Mouse (Mus musculus): Measurements from ENCODE around the gene Cldn17.

Cldn17 gene

DNA sequence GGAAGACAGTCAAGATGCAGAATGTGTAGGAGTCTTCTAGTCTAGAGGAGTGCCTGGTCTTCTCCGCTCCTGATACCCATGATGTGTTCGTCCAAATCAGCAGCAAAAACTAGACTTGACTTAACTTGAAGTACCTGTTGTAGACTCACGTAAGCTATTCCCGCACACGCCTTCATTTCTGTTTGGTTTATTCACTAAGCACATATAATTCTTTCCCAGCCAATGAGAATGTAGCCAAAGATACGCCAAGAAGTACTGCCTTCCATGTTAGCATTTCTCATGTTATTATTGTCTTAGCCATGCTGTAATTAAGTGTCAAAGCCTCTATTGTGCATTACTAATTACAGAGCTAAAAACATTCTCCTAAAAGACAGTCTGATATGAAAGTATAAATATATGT, at the start of gene Cldn17:
Gene Cldn17 (minus strand): TSS at position 101 of the 400 bp plus-strand sequence.
- no peak for DNase-seq

DNA sequence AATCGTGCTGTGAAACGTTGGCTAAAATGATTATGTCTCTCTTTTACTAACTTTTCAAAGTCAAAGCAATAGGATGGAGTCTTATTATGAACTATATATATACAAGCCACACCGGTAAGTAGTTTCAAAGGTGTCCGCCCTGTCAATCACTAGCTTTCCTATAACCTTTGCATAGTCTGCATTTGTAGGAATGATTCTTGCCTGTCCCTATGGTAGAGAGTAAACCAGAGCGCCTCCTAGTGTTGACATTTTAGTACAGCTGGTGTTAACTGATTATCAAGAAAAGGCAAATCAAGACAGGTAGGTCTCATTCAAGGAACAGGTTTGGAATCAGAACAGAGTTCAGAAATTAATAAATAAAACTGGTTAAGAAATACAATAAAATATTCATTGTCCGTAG, 35.7 kb upstream of the Cldn17 start:
- peak; percentile 2 for DNase-seq

DNA sequence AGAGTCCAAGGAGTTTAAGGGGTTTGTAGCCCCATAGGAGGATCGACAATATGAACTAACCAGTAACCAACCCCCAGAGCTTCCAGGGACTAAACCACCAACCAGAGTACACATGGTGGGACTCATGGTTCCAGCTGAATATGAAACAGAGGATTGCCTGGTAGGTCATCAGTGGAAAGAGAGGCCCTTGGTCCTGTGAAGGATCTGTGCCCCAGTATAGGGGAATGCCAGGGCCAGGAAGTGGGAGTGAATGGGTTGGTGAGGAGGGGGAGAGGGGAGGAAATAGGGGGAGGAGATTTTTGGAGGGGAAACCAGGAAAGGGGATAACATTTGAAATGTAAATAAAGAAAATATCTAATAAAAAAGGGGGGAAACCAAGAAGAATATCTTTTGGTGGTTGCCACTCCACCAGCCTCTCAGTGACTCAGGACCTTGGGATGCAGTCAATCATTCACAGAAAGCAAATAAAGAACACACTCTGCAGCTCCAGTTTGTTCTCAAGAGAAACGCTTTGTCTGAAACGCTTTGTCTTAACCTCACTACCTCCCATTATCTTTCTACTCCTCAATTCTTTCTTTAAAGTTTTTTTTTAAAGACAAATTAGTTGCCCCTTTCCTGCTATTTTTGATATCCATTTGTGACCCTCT, 33.2 kb upstream of the Cldn17 start:
- no peak for DNase-seq

DNA sequence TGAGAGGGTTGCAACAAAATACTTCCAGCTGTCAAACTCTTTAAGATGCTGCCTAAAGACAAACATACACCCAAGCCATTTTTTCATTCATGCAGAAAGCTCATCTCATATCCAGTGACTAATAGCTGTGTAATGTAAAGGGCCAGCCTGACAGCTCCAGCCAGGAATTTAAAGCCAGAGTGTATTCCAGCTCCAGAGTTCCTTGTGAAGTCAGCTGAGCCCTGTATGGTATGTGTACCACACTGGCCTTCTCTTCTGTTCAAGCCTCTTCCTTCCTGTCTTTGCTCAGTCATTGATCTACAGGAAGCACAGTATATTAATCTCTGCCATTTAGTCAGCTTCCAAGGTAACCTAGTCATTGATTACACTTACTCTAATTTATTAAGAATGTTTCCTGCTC, 4.6 kb upstream of the Cldn17 start:
- no peak for DNase-seq

DNA sequence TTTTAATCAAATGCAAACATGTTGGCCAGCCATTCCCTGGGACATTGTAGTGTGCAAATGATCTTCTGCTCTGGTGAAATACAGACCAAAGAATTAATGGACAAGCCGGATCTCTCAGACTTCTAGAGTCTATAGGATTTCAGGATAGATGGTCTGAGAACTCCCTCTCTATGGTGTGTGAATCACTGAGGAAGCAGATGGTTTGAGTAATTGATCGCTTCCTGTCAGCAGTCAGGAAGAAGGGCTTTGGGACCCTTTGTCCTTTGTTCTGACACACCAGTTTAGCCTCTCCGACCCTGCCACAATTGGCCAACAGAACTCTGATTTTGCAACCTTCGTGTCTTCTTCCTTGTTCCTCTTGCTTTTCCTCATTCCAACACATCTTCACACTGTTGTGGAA, 1.4 kb upstream of the Cldn17 start:
- DNase-seq = no peak

DNA sequence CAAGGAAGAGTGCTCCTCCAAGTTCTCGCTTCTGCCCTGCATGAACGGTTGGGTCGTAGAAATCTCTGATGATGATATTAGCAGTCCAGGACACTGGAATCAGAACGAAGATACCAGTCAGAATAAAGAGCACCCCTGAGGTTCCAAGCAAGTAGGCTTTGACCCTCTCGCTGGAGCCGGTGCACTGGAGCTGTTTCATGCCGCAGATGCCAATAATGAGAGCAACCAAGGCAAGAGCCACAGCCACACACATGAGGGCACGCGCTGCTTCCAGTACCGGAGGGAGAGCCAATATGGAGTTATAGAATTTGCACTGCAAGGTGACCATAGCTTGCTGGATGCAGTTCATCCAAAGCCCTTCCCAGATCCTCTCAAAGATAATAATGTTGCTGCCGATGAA, 440 bp downstream of the Cldn17 start:
- no peak for DNase-seq

DNA sequence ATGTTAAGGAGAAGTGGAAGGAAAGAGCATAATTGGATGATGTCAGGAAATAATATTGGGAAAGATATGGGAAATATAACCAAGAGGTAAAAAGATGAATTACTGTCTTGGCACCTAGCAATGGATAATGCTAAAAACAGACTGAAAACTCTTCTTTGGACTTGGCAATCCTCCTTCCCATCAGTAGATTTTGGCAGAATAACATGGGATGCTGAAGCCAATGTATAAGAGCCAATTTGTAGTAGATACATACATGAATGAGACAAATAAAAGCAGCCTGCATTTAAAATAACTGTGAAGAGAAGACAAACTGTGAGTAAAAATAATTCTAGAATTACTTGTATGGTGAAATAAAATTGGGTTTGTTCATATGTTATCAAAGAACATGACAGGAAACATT, 18.7 kb downstream of the Cldn17 start:
- no peak for DNase-seq

DNA sequence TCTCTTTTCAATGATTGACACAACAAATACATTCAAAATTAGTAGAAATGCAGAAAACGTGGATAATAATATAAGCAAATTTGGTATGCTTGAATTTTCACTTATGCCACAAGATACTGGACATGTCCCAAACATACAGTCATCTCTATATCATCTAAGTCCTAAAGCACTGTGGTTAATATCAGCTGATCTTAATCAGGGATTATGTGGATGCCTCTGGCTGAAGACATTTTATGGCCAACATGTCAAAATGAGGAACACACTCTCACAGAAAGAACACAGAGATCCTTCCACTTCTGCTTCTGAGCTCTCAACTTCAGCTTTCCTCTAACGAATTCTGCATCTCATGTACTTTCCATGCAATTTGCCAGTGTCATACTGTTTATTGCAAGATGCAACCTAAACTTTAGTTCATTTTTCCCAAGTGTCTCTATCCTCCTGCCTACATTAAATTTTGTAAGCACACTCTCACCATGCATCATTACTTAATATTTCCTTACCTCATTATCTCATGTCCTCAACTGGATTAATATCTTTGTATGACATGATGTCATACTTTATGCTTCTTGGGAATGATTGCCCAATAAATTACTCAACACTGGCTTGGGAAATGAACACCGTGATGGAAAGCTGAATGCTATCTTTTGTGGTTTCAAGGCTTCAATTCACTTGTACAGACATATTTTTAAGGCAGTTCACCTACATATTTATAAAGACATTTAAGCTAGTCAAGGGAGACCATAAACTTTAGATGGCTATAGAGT, 26.6 kb downstream of the Cldn17 start:
- no peak for DNase-seq

DNA sequence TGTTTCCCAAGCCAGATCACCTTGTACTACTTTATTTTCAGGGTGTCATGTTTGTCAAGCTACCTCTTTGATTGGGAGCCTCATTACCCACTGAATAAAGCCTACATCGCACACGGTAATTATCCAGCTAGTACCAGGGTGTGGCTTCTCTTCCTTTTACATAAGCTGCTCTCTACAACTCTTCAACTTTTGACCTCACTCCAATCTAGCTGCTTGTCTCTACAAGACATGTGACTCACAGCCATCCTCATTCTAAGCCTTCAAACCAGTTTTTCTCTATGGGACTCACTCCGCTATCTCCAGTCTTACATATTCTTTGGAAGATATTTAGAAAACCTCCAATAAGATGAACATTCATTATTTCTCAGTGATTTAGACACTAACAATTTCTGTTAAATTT, 43.5 kb downstream of the Cldn17 start:
- DNase-seq = no peak
